Mouse (Mus musculus) forebrain, embryonic 13.5 days (tissue): Measurements from ENCODE around the gene Trappc1. TPM values are rescaled to one million over a fixed set of nuclear protein-coding genes. Genes with fewer than 3 reads are reported as not detected.
"Not testable (repeated sequence)": the region's sequence is repeated elsewhere in the genome, so short reads cannot be mapped to it uniquely, and the experiment has no call there.

Experiments
- ATAC-seq: fragments of 200-750 bp; cut with Nextera tagmentation; 2 replicates; pipeline ENCODE4 v1.8.0; 2017
- H3K27ac ChIP-seq: fragments of 300-500 bp; sonication (generic); 2 replicates; pipeline ENCODE4 v1.5.1; 2015; ENCODE audit warnings: inconsistent platforms, mild to moderate bottlenecking, moderate library complexity
- H3K27me3 ChIP-seq: fragments of 300-500 bp; sonication (generic); 2 replicates; pipeline ENCODE4 v1.6.1; 2015; ENCODE audit warnings: mild to moderate bottlenecking, inconsistent platforms
- H3K36me3 ChIP-seq: fragments of 300-500 bp; sonication (generic); 2 replicates; pipeline ENCODE4 v1.6.1; 2015; ENCODE audit warnings: mild to moderate bottlenecking, inconsistent platforms; ENCODE audit not compliant: poor library complexity, severe bottlenecking
- H3K4me1 ChIP-seq: fragments of 300-500 bp; sonication (generic); 2 replicates; pipeline ENCODE4 v1.6.1; 2015; ENCODE audit warnings: inconsistent platforms
- H3K4me2 ChIP-seq: fragments of 300-500 bp; sonication (generic); 2 replicates; pipeline ENCODE4 v1.6.1; 2015; ENCODE audit warnings: inconsistent platforms, mild to moderate bottlenecking, moderate library complexity
- H3K4me3 ChIP-seq: fragments of 300-500 bp; sonication (generic); 2 replicates; pipeline ENCODE4 v1.5.1; 2015; ENCODE audit warnings: mild to moderate bottlenecking, inconsistent platforms
- H3K9ac ChIP-seq: fragments of 300-500 bp; sonication (generic); 2 replicates; pipeline ENCODE4 v1.6.1; 2015; ENCODE audit warnings: mild to moderate bottlenecking, inconsistent platforms
- H3K9me3 ChIP-seq: fragments of 300-500 bp; sonication (generic); replicated peaks from 2 replicates; pipeline ENCODE4 v1.6.1; 2016; ENCODE audit warnings: inconsistent platforms
- WGBS: fragments of 180-500 bp; shearing (Covaris S2); methylation state at CpG from one replicate; pipeline ENCODE4 v1.1.7; 2015; 5-methylcytosine and 5-hydroxymethylcytosine counted together
- polyA plus RNA-seq: library from polyadenylated mRNA; unstranded; fragments of >200 nt; fragmentation: Nextera tagmentation; extraction: Ambion mirVana; gene quantifications from 2 replicates; pipeline ENCODE4 v1.2.1, GENCODE M21; 2015

Gene Trappc1
- polyA plus RNA-seq, 1 experiment from 2014 or later: 208 TPM

DNA sequence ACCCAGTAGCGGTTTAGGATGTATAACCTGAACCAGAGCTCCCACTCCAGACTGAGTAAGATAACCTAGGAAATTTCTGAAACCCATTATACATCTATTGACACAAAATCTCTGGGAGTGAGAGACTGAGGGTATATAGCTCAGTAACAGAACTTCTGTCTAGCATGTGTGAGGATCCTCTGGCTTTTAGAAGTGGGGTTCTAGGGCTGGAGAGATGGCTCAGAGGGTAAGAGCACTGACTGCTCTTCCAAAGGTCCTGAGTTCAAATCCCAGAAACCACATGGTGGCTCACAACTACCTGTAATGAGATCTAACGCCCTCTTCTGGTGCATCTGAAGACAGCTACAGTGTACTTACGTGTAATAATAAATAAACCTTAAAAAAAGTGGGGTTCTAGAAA, 5.8 kb upstream of the Trappc1 start:
- 94% methylated on average over 3 of the region's 3 CpGs for WGBS
- H3K9me3 ChIP-seq, H3K4me3 ChIP-seq, H3K27me3 ChIP-seq, H3K4me2 ChIP-seq, H3K27ac ChIP-seq, ATAC-seq, H3K9ac ChIP-seq: not testable (repeated sequence)
- peaks cover 76% of the 10 kb centered on the region for H3K36me3 ChIP-seq
- peaks cover 24% of the 10 kb centered on the region for H3K4me1 ChIP-seq

DNA sequence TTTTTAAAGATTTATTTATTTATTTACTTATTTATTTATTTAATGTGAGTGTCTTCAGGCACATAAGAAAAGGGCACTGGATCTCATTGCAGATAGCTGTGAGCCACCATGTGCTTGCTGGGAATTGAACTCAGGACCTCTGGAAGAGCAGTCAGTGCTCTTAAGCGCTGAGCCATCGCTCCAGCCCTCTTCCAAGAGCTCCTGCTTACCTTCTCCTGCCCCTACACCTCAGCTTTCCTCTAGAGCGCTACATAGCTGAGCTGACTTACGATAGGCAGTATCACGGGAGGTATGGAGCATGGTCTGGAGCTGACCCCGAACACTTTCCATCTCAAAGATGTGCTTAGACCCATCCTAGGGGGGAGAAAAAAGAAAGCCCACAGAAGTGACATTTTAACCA, 2.2 kb upstream of the Trappc1 start:
- peaks cover under 1% of the 10 kb centered on the region; the same call in 1 of the 2 replicates for H3K27me3 ChIP-seq
- no peak overlapping the region for H3K27ac ChIP-seq
- ATAC-seq: no peak
- 91% methylated on average over 6 of the region's 6 CpGs for WGBS
- peak overlapping the region; percentile 79 for H3K4me2 ChIP-seq
- H3K9ac ChIP-seq: peak overlapping the region; percentile 84; the same call in 1 of the 2 replicates
- peaks cover 44% of the 10 kb centered on the region for H3K36me3 ChIP-seq
- H3K9me3 ChIP-seq: no peaks in the 10 kb centered on the region
- peaks cover 49% of the 10 kb centered on the region for H3K4me1 ChIP-seq
- H3K4me3 ChIP-seq: peak overlapping the region; percentile 52

DNA sequence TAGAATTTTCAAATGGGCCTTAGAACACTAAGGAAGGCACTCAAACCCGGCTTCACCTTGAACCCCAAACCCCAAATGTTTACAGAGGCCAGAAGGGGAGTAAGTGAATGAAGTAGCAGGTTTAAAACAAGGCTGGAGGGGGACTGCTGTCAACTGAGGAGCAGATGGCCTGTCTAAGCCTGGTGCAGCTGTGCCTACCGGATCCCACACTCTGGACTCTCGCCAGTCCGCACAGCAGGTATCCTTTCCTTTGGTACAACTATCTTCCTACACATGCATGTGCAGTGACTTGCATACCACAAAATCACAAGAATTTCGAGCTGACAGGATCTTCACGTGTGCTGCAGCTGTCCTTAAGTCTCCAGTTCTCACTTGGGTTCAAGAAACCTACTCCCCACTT, 1.8 kb upstream of the Trappc1 start:
- Histone ChIP-seq H3K4me2 (peak overlapping the region; percentile 79), H3K36me3 (peaks cover 40% of the 10 kb centered on the region), H3K9me3 (no peaks in the 10 kb centered on the region), H3K27ac (peak overlapping the region; percentile 42; the same call in 1 of the 2 replicates), H3K4me3 (peak overlapping the region; percentile 52), H3K4me1 (peaks cover 53% of the 10 kb centered on the region), H3K9ac (peak overlapping the region; percentile 84), H3K27me3 (peaks cover 5% of the 10 kb centered on the region)
- 60% methylated on average over 6 of the region's 6 CpGs for WGBS
- no peak for ATAC-seq

- Histone ChIP-seq H3K9me3 (no peaks in the 10 kb centered on the region), H3K4me1 (peaks cover 55% of the 10 kb centered on the region), H3K27ac (peak overlapping the region; percentile 85), H3K4me3 (peak overlapping the region; percentile 52), H3K9ac (peak overlapping the region; percentile 84), H3K4me2 (peak overlapping the region; percentile 79), H3K27me3 (peaks cover 14% of the 10 kb centered on the region), H3K36me3 (peaks cover 33% of the 10 kb centered on the region)
- 18% methylated on average over 18 of the region's 18 CpGs for WGBS
- no peak for ATAC-seq
These were observed 898 bp upstream of the Trappc1 start for GRCm38 (mm10) chr11:69322693-69323471.

- H3K27ac ChIP-seq: no peak overlapping the region
- WGBS: 84% methylated on average over 6 of the region's 6 CpGs
- peaks cover 14% of the 10 kb centered on the region for H3K36me3 ChIP-seq
- no peaks in the 10 kb centered on the region for H3K9me3 ChIP-seq
- peaks cover 23% of the 10 kb centered on the region for H3K27me3 ChIP-seq
- H3K4me3 ChIP-seq: peak overlapping the region; percentile 52
- peak overlapping the region; percentile 23; the same call in 1 of the 2 replicates for H3K9ac ChIP-seq
- H3K4me2 ChIP-seq: peak overlapping the region; percentile 79
- no peak for ATAC-seq
- H3K4me1 ChIP-seq: peaks cover 55% of the 10 kb centered on the region
These were observed 969 bp downstream of the Trappc1 start for GRCm38 (mm10) chr11:69324749-69325148.

DNA sequence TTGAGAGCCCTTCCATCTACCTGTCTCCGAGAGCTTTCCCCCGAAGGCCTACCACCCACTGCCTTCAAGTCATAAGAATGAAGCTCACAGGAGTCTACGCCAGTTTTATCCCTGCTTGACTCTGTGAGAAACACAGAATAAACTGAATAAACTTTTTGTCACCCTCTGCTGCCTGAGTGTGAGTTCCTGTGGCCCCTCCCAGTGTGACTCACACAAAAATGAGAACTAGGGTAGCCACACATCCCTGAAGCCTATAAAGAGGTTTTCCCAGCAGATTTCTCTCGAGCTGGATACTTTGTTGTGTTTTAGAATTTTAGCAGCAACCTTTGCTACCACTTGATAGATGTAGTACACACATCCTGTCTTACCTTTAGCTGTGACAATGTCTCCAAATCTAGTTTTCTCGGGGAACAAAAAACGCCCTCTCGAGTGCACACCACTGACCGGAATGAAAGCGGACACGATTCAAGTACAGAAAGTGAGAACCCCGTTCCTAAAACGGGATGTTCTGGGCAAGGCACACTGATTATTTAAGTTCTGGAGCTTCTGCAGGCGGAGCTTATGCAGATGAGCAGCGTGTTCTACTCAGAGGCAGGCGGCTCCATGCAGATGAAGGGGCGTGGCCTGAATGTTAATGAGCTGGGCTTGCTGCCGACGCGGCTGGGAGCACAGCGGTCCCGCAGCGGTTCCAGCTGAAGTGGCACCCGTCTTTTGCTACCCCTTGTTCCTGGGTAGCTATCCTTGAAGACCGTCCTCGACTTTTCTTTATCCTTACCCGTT, 2.0 kb downstream of the Trappc1 start, which contains the start of gene Kcnab3:
Gene Kcnab3, plus strand, starts transcription at position 631 of the 780 bp plus-strand sequence.
- H3K9ac ChIP-seq: peak within 1 kb of the TSS; percentile 68
- H3K4me3 ChIP-seq: peak within 1 kb of the TSS; percentile 52
- ATAC-seq: peak; percentile 68
- H3K27ac ChIP-seq: peak within 1 kb of the TSS; percentile 15; the same call in 1 of the 2 replicates
- no peaks in the 10 kb centered on the region for H3K9me3 ChIP-seq
- peaks cover 52% of the 10 kb centered on the region for H3K4me1 ChIP-seq
- peaks cover 3% of the 10 kb centered on the region; the same call in 1 of the 2 replicates for H3K36me3 ChIP-seq
- 11% methylated on average over 26 of the region's 26 CpGs for WGBS
- peak within 1 kb of the TSS; percentile 79 for H3K4me2 ChIP-seq
- H3K27me3 ChIP-seq: peaks cover 23% of the 10 kb centered on the region

DNA sequence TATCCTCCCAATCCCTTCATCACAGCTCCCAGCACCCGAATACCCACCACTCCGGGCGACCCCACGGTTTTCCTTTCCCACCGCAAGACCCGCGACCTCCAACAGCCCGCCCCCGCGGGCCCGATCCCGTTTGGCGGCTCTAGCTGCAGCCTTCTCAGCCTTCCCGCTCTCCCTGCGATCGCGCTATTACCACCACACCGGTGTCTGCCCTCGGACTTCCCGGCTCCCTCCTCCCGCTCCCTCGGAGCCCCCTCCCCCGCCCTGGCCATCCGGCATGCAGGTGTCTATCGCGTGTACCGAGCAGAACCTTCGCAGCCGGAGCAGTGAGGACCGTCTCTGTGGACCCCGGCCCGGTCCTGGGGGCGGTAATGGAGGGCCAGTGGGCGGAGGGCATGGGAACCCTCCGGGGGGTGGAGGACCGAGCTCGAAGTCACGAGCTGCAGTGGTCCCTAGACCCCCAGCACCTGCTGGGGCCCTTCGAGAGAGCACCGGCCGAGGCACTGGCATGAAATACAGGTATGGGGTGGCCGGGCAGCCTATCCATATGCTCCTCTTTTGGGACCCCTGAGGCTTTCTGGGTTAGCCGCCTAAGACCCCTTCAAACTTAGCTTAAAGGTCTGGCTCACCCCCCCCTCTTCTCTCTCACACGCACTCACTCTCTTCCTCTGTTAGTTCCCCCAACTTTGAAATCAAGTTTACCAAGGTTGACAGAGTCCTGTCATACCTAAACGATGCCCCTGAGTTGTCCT, 2.8 kb downstream of the Trappc1 start:
- Histone ChIP-seq H3K36me3 (no peaks in the 10 kb centered on the region), H3K27me3 (peaks cover 23% of the 10 kb centered on the region), H3K4me3 (peak overlapping the region; percentile 50), H3K9me3 (no peaks in the 10 kb centered on the region), H3K4me1 (peaks cover 51% of the 10 kb centered on the region), H3K9ac (peak overlapping the region; percentile 68), H3K27ac (0 out of 2 replicates have a peak overlapping the region, but pooled peaks have one; percentile 15), H3K4me2 (peak overlapping the region; percentile 79)
- ATAC-seq: 0 out of 2 replicates have a peak, but pooled peaks have one; percentile 9
- WGBS: 1% methylated on average over 45 of the region's 45 CpGs

DNA sequence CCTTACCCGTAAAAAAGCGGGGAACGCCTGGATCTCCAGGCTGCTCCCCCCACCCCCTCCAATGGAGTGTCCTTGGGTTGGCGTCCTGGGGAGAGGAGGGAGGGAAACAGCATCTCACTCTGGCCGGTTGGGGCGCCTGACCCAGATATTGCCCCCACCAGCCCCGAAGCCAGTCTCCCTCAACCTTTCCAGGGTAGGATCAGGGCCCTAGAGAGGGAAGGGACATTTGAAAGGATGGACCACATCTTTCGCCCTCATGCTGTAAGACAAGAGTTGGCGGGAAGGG, 3.3 kb downstream of the Trappc1 start:
- H3K9me3 ChIP-seq: no peaks in the 10 kb centered on the region
- no peaks in the 10 kb centered on the region for H3K36me3 ChIP-seq
- H3K4me3 ChIP-seq: peak overlapping the region; percentile 50; the same call in 1 of the 2 replicates
- H3K4me1 ChIP-seq: peaks cover 49% of the 10 kb centered on the region
- no peak for ATAC-seq
- H3K9ac ChIP-seq: 0 out of 2 replicates have a peak overlapping the region, but pooled peaks have one; percentile 3
- 11% methylated on average over 9 of the region's 9 CpGs for WGBS
- no peak overlapping the region for H3K27ac ChIP-seq
- peak overlapping the region; percentile 79 for H3K4me2 ChIP-seq
- H3K27me3 ChIP-seq: peaks cover 23% of the 10 kb centered on the region

GRCm38 (mm10) chr11:69327648-69328047, 3.9 kb downstream of the Trappc1 start:
- H3K27ac ChIP-seq: no peak overlapping the region

GRCm38 (mm10) chr11:69328517-69328916, 4.7 kb downstream of the Trappc1 start:
- H3K36me3 ChIP-seq: no peaks in the 10 kb centered on the region
- no peak overlapping the region for H3K4me3 ChIP-seq
- no peaks in the 10 kb centered on the region for H3K9me3 ChIP-seq
- H3K27ac ChIP-seq: no peak overlapping the region
- no peak overlapping the region for H3K4me2 ChIP-seq
- ATAC-seq: no peak
- WGBS: 94% methylated on average over 6 of the region's 6 CpGs
- H3K4me1 ChIP-seq: peaks cover 42% of the 10 kb centered on the region
- H3K9ac ChIP-seq: no peak overlapping the region
- peaks cover 23% of the 10 kb centered on the region for H3K27me3 ChIP-seq

More at GRCm38 (mm10) chr11:69327648-69328047, 3.9 kb downstream of the Trappc1 start:
- H3K4me3 ChIP-seq: no peak overlapping the region
- no peaks in the 10 kb centered on the region for H3K36me3 ChIP-seq
- ATAC-seq: no peak
- H3K9ac ChIP-seq: no peak overlapping the region
- H3K27me3 ChIP-seq: peaks cover 23% of the 10 kb centered on the region
- H3K9me3 ChIP-seq: no peaks in the 10 kb centered on the region
- H3K4me1 ChIP-seq: peaks cover 48% of the 10 kb centered on the region
- 50% methylated on average over 6 of the region's 6 CpGs for WGBS
- no peak overlapping the region for H3K4me2 ChIP-seq

GRCm38 (mm10) chr11:69331152-69331551, 7.4 kb downstream of the Trappc1 start:
- Histone ChIP-seq H3K36me3 (no peaks in the 10 kb centered on the region), H3K4me2 (peak overlapping the region; percentile 72), H3K9me3 (no peaks in the 10 kb centered on the region), H3K4me1 (peaks cover 22% of the 10 kb centered on the region), H3K4me3 (peak overlapping the region; percentile 46; the same call in 1 of the 2 replicates), H3K9ac (no peak overlapping the region), H3K27me3 (peaks cover 23% of the 10 kb centered on the region), H3K27ac (peak overlapping the region; percentile 81; the same call in 1 of the 2 replicates)
- ATAC-seq: no peak
- WGBS: 91% methylated on average over 6 of the region's 6 CpGs
